Mouse (Mus musculus) bone marrow macrophage, adult 2 months (primary cell): Measurements from ENCODE around the gene Vgll4.

Experiments
- CTCF ChIP-seq: IDR thresholded peaks from 2 replicates; pipeline ENCODE4 v1.5.1; 2012; ENCODE audit warnings: low read depth, mild to moderate bottlenecking, low read length, moderate library complexity
- POLR2A ChIP-seq: IDR thresholded peaks from 2 replicates; pipeline ENCODE4 v1.6.1; 2012; ENCODE audit warnings: mild to moderate bottlenecking, low read depth, low read length, borderline replicate concordance

DNA sequence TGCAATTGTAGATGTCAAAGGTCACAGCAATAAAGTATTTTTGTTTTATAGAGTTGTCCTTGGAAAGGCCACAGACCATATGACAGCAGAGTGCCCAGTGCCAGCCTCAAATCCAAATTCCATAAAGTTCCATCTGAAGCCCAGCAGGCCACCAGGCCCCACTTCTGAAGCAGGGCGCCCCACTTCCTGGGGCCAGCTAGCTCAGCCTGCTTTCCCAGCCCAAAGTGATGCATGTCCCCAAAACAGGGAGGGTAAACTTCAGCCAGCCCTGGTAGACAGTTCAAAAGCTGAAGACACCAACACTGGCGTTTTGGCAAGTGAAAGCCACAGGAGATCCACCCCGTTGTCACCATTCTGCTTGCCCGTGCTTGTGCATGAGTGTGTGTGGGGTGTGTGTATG, 157.0 kb downstream of the Vgll4 start:
- no peak for TF ChIP-seq CTCF
- no peak for TF ChIP-seq POLR2A
